Mouse (Mus musculus) cortical plate, adult 2 months (tissue): ENCODE results near the gene Aldoart2. TPM values are rescaled to one million over a fixed set of nuclear protein-coding genes. Genes with fewer than 3 reads are reported as not detected.
"Not testable (repeated sequence)": the region's sequence is repeated elsewhere in the genome, so short reads cannot be mapped to it uniquely, and the experiment has no call there.

Experiments
- H3K27ac ChIP-seq: fragments of 200-500 bp; 2 replicates; pipeline ENCODE4 v1.5.1; 2012; ENCODE audit warnings: low read length, control low read depth, inconsistent platforms; ENCODE audit not compliant: insufficient read depth
- H3K4me1 ChIP-seq: fragments of 200-500 bp; 2 replicates; pipeline ENCODE4 v1.6.1; 2011; ENCODE audit warnings: low read length; ENCODE audit not compliant: control insufficient read depth, insufficient read depth
- H3K4me3 ChIP-seq: fragments of 200-500 bp; 2 replicates; pipeline ENCODE4 v1.5.1; 2011; ENCODE audit warnings: mild to moderate bottlenecking, low read length, control low read depth; ENCODE audit not compliant: insufficient read depth
- CTCF ChIP-seq: fragments of 200-500 bp; IDR thresholded peaks from 2 replicates; pipeline ENCODE4 v1.5.1; 2011; ENCODE audit warnings: mild to moderate bottlenecking, control low read depth, low read length; ENCODE audit not compliant: insufficient read depth; ENCODE audit errors: extremely low read depth
- POLR2A ChIP-seq: fragments of 200-500 bp; IDR thresholded peaks from 2 replicates; pipeline ENCODE4 v1.6.1; 2011; ENCODE audit warnings: mild to moderate bottlenecking, low read length, control low read depth; ENCODE audit not compliant: insufficient read depth; ENCODE audit errors: extremely low read depth
- polyA plus RNA-seq: library from polyadenylated mRNA; depleted of rRNA; stranded (reverse); fragments of >200 nt; gene quantifications from 2 replicates; pipeline ENCODE4 v1.2.3, GENCODE M21; 2012; rRNA removed

Gene Aldoart2
- not detected in 2 replicates for polyA plus RNA-seq

DNA sequence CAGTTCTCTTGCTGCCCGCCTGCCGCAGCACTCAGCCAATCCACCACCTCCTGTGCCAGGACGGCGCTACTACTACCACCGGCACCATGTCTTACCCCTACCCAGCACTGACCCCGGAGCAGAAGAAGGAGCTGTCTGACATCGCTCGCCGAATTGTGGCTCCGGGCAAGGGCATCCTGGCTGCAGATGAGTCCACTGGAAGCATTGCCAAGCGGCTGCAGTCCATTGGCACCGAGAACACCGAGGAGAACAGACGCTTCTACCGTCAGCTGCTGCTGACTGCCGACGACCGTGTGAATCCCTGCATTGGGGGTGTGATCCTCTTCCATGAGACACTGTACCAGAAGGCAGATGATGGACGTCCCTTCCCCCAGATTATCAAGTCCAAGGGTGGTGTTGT is at the start of gene Aldoart2:
Gene Aldoart2 (plus strand): TSS at position 34 of the 400 bp plus-strand sequence.
- no peak for TF ChIP-seq CTCF
- no peak for TF ChIP-seq POLR2A

DNA sequence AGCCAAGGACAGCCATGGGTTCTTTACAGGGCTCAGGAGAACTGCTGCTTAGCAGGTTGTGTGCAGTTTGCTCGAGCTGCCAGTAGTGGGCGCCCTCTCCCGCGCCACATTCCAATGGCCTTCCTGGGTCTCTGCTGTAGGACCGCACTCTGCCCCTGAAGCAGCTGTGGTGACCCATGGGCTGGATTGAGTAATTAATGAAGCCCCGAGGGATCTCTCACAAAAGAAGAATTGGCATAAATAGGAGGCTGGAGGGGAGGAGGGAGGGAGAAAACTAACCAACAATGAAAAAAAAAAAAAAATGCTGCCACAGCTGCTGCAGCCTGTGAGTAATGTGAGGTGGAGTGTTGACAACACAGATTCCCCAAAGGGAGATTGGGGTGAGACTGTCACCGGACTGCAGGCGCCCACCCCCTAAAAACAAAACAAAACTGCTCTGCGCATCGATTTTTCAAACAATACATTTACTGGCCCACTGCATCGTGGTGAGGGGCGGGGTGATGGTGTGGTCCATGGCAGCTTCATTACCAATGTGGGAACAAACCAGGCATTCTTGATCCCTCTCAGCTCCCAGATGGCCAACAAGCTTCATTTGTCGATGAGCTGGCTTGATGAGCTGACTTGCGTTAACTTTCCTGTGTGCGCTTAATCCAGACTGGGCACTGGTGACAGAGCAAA is 46.8 kb upstream of the Aldoart2 start:
- TF ChIP-seq CTCF: peak; percentile 56
- TF ChIP-seq POLR2A: no peak

More for the DNA sequence above, at the start of gene Aldoart2:
- no peaks in the 10 kb centered on the region; the same call in 1 of the 2 replicates for H3K4me1 ChIP-seq
- no peak within 1 kb of the TSS for H3K27ac ChIP-seq
- H3K4me3 ChIP-seq: no peak within 1 kb of the TSS

DNA sequence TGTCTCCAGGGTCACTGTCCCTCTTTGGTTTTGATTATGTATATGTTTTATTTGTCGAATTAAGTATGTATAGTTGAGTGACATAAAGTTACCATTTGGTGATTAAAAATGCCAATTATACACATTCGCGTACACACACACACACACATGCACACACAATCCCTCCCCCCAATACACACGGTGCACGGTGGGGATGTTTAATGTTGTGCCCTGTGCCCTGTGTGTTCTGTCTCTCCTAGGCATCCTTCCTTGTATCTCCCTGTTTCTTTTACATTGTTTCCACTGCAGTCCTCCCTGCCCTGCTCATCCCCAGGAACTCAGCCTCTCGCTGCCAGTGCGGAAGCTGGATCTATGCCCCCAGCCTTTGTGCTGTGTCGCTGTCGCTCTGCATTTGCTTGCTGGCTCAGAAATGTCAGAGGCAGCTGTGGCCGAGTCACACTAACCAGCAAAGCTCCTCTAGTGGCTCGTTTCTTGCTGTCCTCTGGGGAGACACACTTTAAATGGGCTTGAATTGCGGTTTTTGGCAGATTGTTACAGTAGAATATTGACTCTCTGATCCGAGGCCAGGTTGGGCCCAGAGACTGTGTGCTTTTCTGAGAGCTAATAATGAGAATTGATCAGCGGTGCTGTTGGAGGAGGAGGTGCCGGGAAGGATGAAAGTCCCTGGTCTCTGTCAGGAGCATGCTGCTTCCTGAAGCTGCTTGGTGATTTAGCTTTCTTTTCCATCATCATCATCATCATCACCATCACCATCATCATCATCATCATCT is 37.9 kb upstream of the Aldoart2 start:
- Histone ChIP-seq H3K4me1 (no peaks in the 10 kb centered on the region), H3K4me3 (no peak overlapping the region), H3K27ac (no peak overlapping the region)
- TF ChIP-seq POLR2A (no peak), CTCF (no peak)

More for the DNA sequence above, 46.8 kb upstream of the Aldoart2 start:
- no peak overlapping the region for H3K4me3 ChIP-seq
- no peak overlapping the region for H3K27ac ChIP-seq
- H3K4me1 ChIP-seq: no peaks in the 10 kb centered on the region

DNA sequence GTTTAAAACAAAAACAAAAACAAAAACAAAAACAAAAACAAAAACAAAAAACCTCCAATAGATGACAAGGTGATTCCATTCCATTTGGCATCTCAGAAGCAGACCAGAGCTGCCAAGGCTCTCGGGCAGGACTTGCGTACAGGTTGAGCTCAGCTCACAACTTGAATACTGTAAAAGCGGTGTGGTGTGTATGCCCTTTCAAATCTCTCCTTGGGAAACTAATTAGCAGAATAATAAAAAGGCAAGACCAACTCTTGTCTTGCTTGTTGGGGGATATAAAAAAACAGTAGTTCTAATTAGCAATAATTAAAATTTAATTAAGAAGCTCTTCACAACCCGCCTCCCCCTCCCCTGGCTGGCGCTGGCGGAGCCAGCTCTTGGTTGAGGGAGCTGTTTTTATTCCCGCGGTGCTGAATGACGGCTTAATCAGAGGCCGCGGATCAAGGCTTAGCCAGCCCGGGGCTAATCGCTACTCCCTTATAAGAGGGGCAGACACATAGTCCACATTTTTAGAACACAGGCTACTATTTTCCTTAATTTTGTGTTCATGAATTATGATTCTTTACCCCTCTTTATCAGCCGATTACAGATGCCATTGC is 28.4 kb upstream of the Aldoart2 start:
- TF ChIP-seq POLR2A: no peak
- TF ChIP-seq CTCF: no peak
- H3K4me1 ChIP-seq: no peaks in the 10 kb centered on the region
- H3K27ac ChIP-seq: no peak overlapping the region
- H3K4me3 ChIP-seq: no peak overlapping the region

DNA sequence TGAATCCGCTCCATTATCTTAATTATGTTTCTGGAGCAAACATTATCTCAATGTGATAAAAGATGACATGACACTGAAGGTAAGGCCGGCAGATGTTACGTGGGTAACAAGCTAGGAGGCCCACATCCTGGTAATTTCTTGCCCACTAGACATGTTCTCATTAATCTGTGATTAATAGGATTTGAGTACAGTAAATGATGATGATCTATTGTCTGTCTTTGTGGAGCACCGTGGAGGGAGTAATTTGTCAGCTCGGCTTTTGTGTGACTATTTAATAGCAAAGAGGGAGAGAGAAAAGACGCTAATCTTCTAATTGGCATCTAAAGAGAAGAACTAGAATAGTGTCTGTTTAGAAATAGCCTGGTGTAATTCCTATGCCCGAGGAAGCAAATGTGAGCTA is 27.3 kb upstream of the Aldoart2 start:
- Histone ChIP-seq H3K4me1 (no peaks in the 10 kb centered on the region), H3K27ac (no peak overlapping the region), H3K4me3 (no peak overlapping the region)
- TF ChIP-seq POLR2A (no peak), CTCF (no peak)

DNA sequence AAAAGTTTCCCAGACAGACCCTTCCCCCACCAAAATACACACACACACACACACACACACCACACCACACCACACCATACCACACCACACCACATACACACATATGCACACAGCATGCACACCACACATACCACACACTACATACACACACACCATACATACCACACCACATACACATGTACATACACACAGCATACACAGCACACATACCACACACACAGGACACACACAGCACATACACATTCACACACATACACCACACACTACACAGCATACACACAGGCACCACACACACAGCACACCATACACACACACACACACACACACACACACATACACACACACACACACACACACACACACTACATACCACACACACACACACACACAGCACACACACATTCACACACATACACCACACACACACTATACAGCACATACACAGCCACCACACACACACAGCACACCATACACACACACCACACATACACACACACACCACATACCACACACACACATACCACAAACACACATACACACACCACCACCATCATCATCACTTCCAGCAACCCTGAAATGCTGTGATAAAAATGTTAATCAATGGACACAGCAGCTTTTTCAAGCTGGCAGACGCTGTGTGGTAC is 26.6 kb upstream of the Aldoart2 start:
- H3K4me1 ChIP-seq: no peaks in the 10 kb centered on the region
- H3K27ac ChIP-seq: no peak overlapping the region
- TF ChIP-seq CTCF (no peak), POLR2A (no peak)
- no peak overlapping the region for H3K4me3 ChIP-seq

DNA sequence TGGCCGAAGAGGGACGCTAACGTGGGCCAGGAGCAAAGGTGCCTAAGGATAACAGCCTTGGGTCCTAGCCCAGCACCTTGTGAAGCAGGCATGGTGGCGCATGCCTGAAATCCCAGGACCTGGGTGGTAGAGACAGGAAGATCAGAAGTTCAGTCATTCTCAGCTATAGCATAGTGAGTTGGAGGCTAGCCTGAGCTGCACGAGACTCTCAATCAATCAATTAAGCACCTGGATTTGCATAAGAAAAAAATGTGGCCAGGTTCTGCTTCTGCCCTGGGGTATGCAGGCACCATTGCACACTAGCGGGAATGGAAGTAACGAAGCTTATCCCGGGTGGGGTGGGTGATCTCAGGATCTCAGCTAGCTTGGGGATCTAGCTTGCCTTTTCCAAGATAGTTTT is 25.9 kb upstream of the Aldoart2 start:
- Histone ChIP-seq H3K4me1 (no peaks in the 10 kb centered on the region), H3K4me3 (no peak overlapping the region), H3K27ac (no peak overlapping the region)
- TF ChIP-seq POLR2A: no peak
- no peak for TF ChIP-seq CTCF

DNA sequence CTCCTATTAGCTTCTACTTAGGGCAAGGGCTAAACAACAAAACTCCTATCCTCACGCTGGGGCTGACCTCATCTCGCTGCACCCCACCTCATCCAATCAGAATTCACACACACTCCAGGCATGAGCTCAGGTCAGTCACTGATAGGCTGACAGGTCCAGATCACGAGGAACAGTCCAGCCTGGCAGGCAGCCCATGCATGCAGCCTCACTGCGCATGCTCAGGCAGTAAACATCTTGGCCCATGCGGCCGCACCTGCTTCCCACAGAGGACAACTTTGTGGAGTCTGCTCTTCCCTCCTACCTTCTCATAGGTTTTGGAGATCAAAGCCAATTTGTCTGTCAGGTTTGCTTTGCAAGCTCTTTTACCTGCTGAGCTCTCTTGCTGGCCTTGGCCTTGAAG is 10.1 kb upstream of the Aldoart2 start:
- H3K4me1 ChIP-seq, H3K27ac ChIP-seq, H3K4me3 ChIP-seq: not testable (repeated sequence)

DNA sequence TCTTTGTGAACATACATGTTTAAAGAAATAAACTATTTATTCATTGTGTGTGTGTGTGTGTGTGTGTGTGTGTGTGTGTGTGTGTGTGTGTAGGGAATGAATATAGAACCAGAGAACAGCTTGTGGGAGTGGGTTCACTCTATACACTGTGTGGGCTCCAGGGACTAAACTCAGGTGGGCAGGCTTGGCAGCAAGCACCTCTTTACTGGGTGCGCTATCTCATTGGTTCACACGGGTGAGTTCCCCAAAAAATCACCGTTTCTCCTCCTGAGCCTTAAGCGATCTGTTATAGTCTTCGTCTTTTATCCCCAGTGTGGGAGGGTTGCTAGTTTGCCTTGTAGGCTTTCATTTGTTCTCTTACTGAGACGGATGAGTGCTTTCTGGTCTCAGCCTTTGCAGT is 7.2 kb upstream of the Aldoart2 start:
- Histone ChIP-seq H3K27ac (no peak overlapping the region), H3K4me1 (no peaks in the 10 kb centered on the region), H3K4me3 (no peak overlapping the region)
- TF ChIP-seq CTCF (no peak), POLR2A (no peak)
